Mouse (Mus musculus) forelimb bud, embryonic 11.5 days (tissue): ENCODE results near the gene Pnmal1.

Experiments used
- DNase-seq: peaks from one replicate; pipeline ENCODE4 v3.0.0-alpha.2; 2012; ENCODE audit warnings: low read depth, low spot score

The Pnmal1 gene

DNA sequence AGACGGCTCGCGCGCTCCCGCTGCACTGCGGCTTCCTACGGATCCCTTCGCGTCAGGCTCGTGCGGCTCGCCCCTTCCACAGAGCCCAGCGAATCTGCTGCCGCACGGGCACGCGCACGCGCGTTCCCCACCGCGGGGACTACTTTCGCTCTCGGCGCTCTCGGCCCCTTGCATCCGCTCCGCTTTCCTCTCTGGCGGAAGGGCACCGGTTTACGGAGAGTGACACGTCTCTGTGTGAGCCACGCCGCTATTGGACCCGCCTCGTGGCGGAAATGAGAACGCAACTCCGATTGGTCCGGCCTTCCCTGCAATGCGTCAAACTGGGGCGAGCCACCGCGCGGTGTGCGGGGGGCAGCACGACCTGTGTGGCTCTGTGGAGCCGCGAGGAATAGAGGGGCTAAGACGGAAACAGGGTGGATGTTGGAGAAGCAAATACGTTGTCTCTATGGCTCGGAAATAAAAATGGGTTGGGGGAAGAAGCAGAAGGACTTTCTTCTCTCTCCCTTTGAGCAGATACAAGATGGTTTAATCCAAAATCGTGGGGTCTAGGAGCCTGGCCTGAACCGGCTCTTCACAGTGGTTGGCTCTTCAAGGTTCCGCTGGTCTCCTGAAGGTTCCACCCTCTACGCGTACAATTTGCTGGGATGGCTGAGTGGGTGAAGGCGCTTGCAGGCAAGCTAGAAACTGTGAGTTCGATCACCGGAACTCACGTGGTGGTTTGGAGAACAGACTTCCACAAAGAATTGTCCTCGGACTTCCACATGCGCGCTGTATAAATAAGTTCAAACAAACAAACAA is 35.2 kb upstream of the Pnmal1 start, which contains the start of gene Calm3:
Calm3 (minus strand) TSS at position 78 of the 798 bp plus-strand sequence.
- peak; percentile 100 for DNase-seq

DNA sequence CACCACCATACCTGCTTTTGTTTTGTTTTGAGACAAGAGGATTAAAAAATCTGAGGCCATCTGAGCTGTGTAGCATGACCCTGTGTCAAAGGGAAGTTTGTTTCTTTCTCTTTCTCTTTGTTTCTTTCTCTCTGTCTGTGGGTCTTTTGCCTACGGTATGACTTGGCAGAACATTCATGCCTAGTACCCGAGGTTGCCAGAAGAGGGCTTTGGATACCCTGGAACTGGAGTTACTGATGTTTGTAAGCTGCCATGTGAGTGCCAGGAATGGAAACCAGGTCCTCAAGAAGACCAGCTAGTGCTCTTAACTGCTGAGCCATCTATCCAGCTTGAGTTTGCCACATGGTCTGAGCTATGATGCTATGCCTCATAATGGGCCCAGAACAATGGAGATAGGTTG is 31.1 kb upstream of the Pnmal1 start:
- DNase-seq: no peak

DNA sequence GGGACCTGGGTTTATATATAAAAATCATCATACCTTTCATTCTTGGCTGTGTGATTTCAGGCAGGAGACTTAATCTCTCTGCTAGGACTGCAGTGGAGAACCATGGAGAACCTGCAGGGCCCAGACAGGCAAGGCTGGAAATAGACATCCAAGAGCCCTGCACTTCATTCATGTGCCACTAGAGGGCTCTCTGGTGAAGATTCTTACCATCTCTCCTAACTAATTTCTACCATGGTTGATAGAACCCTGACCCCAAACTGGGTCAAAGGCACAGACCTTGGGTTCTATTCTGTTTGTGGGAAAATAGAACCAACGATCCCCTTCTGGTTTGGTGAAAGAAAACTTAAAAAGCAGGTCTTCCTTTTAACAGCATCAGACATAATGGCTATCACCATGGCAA is 28.6 kb upstream of the Pnmal1 start:
- peak; percentile 75 for DNase-seq

DNA sequence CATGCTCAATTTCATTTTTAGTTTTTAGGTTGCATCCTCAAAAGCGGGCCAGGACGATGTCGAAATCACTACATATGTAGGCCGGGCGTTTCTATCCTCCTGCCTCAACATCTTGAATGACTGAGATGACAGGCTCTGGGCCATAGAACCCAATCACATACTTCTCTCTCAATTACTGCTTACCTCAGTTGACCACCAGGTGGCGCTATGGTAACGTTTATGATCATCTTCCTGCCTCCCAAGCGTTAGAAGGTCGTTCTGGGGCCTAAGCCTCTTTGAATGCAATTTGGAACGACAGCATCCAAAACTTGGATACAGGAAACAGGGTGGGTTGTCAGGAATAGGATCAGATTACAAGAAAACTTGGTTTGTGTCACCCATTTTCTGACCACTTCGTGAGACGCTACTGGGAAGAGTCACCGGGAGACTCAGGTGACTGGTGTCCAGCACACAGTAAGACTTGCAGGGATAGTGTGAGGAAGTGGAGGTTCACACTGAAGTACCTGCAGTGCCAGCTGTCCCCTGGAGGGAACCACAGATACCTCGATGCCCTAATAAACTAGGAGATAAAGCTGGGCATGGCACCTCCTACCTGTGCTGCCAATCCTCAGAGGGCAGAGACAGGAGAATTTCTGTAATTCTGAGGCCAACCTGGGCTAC is 27.4 kb upstream of the Pnmal1 start:
- DNase-seq: peak; percentile 94

DNA sequence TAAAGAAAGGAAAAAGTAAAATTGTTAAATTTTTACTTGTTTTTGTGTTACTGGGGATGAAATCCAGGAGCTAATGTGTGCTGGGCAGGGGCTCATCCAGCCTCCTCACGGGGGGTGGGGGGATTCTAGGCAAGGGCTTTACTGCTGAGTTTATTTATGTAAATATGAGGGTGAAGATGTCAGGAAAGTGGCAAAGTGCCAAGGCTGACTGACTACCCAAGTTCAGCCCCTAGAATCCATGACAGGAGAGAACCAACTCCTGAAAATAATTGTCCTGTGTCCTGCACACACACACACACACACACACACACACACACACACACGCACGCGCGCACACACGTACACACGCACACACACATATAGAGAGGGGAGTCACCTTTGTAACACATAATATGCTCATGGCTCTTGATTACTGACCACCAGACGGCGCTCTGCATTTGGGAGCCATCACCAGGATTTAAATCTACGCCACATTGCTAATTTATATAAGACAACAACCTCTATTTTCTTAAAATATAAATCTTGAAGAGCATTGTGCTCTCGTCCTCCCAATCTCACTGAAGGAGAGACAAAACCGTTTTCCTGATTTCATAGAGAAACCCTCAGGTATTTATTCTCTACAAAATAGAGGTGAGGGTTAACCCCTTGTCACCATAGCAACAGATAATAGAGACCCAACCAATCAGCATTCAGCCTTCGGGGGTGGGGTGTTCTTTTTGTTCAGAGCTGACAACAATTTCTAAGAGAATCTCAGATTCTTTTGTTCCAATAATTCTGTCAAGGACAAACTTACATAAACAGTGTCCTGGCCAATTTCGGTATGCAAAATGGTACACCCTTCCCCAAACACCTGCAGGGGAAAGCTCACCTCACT is 26.5 kb upstream of the Pnmal1 start:
- DNase-seq: no peak

DNA sequence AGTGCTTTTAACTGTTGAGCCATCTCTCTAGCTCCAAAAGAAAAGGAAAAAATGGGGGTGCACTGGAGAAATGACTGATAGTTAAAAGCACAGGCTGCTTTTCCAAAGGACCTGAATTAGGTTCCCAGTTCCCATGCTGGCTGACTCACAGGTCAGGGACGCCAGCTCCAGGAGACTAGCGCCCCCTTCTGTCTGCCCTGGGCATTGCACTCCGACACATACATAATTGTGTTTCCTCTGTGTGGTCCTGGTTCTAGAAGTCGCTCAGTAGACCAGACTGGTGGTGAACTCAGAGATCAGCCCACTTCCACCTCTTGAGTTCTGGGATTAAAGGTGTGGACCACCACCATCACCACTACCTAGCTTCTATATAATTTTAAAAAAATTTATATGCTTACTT is 22.2 kb upstream of the Pnmal1 start:
- DNase-seq: no peak

DNA sequence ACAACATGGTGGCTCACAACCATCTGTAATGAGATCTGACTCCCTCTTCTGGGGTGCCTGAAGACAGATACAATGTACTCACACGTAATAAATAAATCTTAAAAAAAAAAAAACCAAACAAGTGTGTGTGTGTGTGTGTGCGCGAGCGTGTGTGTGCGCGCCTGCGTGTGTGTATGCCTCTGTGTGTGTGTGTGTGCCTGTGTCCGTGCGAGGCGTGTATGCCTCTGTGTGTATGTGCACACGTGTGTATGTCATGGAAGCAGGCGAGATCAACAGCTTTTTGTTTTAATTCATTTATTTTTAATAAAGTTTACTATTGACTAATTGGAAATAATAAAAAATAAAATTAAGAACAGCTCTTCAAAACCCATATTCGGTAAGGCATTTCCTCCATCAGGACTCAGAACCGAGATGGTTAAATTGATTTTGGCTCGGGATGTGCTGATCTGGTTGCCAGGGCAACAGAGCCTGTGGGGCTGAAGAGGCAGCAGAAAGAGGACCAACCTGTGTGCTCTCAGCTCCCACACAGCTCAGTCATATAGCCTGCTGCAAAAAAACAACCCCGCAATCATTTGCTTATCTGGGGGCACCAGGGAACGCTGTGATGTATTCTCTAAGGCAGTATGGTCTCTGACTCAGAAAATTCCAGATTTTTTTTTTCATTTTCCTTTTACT is 21.2 kb upstream of the Pnmal1 start:
- DNase-seq: no peak

DNA sequence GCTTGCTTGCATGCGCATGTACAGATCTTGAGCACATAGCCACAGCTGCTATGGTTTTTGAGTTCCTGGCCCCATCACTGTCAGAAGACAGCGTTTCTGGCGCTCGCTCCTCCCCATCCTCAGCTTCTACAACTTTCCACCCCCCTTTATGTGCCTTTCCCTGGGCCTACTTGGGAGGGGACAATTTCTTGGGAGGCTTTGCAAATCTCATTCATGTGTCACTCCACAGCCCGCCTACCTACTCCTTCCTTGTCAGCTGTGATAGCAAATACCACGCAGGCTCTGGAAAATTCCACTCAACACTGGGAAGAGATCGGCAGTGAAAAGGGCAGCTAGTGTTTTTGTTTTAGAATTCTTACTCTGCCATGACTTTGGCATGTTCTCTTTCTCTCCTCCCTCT is 19.2 kb upstream of the Pnmal1 start:
- DNase-seq: no peak

DNA sequence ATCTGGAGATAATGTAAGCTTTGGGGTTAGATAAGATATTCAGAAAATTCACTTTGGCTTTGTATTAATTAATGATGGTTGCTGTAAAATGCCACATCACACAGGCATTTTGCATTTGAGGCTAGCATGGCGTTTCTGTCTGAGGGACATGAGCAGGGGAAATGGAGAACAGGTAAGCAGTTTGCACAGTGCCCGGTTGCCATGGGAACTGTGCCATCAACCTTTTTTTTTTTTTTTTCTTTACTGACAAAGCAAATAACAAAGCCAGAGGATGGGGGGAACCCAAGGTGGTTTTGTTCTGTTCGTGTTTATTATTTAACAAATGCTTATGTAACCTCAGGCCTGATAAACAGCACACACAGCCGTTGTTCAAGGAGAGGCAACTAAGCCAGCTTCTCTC is 16.6 kb upstream of the Pnmal1 start:
- no peak for DNase-seq

DNA sequence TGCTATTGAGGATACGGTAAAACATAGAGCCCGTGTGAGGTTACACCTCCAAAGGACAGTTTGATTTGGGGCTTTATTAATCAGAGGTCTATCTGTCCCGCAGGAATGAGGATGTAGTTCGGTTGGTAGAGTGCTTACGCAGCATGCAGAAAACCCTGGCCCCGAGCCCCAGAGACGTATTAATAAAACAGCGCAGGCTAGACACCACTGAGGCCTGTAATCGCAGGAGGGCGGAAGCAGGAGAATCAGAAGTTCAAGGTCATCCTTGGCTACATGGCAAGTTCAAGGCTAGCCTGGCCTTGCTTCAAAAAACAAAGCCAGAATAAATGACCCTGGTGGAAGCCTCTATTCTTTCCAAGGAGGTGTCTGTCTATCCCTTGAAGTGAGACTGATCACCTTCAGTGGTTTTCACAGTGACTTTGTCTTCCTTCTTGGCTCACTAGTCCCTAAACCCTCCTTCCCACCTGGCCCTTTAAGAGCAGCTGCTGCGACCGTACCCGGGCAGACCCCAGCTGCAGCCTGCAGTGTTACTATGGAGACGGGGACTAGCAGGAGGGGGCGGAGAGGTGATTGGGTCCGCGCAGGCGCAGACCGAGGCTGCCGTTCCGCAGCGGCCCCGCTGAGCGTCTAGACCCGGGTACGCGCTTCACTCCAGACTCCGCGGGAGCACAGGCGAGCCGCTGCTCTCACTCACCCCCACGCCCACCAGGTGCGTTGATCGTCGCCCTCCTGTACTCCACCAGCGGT is 15.2 kb upstream of the Pnmal1 start, which contains the start of gene Pnmal2:
Pnmal2 (plus strand) TSS at position 622 of the 747 bp plus-strand sequence.
- peak; percentile 94 for DNase-seq

DNA sequence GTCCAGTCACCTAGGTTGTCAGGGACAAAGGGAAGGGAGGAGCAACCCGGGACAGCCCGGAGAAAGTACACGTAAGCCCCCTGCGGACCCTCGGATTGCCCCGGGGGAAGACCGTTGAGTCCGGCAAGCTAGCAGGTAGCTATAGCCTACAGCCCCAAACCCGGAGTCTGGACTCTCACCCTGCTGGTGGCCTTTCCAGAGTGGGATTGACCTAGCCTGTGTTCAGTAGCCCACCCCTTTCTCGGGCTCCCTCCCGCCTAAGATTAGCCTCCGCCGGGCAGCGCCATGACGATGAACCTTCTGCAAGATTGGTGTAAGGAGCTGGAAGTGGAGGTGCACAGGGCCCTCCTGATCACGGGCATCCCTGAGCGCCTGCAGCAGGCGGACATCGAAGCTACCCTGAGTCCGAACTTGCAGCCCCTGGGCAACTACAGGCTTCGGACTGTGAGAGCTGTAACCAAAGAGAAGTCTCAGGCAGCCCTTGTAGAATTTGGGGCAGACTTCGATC is 14.6 kb upstream of the Pnmal1 start:
- no peak for DNase-seq

DNA sequence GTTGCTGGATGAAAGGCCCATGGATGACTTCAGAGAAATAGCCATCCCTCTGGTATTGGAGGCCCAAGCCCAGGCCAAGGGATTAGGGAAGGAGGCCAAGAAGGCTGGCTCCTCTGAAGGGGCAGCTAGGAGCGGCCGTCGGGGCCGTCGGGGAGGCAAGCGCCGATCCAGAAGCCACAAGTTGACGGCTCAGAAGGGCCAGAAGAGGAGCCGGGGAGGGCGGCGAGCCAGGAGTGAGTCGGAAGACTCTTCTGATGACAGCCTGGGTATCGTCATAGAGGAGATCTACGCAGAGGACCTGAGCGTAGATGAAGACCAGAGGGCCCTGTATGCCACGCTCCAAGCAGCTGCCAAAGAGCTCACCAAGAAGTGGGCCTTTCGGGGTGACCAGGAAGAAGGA is 14.1 kb upstream of the Pnmal1 start:
- DNase-seq: no peak

DNA sequence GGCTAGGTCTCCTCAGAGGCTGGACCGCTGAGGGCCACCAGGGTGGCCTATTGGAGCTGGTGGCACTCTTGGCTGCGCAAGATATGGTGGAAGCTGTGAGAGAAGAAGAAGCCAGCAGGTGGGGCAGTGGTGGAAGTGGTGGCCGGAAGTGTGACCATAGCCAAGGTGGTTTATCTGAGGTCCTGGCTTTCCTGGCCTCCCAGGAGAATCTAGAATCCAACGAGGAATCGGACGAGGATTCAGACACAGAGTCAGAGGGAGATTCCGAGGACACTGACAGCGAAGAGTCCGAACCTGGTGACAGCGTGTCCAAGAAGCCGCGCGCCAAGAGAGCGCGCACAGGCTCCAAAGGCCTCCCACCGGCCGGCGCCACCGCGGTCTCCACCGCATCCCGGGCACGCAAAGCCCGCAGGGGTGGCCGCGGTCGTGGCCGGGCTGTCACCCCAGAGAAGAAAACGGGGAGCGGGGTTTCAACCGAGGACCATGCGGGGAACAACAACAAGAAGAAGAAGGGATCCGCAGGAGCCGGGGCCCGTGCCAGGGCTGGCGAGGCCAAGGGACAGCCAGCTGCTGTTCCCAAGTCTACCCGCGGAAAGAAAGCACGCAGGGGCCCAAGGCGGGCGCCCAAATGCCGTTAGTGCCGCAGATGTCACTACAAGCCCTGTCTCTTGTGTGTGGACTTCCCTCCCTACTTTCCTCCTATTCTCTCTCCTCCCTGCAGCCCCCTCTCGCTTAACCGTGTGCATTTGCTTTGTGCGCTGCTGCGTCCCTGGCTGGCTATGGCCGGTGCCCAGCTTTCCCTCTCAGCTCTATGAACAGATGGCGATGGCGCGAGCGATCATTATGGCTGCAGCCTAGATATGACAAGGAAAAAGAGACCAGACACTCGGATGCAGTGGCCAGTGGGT is 12.8 kb upstream of the Pnmal1 start:
- no peak for DNase-seq

DNA sequence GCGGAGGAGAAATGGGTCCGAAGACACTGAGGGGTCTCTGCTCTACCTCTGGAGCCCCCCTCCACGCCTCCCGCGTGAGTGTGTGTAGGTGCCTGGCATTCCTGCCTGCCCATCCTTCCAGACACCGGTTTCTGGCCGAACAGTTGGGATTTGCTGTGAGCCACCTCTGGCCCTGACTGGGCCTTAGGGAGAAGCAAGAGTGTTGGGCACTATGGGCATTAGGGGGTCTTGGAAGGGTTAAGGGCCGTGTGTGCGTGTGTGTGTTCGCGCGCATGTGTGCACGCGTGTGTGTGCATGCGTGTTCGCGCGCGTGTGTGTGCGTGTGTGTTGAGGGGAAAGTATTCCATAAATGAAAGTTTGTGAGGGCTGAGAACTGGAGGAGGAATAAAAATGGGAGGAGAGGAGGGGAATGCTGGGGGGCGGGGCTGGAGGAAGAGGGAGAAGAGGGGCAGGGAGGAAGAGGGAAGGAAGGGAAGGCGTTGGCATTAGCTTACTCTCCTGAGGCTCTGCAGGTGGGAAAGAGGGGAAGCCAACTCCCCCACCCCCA is 12.1 kb upstream of the Pnmal1 start:
- DNase-seq: no peak

DNA sequence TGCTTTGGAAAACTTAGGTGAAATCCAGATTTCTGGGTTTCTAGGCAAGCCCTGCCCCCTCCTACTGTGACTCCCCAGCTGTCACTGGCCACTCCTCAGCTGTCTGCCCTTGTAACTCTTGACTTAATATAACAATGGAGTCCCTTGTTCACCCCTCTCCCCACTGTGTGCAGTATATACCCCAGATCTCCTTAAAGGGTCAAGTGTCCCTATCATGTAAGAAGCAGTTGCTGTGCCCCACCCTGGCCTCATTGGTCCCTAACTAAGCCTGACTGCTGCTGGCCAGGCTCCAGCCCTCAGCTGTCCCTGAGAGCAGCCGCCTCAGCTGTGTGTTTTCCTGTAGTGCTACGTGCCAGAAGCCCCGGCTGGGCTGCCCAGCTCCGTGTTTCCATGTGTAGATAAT is 11.5 kb upstream of the Pnmal1 start:
- no peak for DNase-seq

DNA sequence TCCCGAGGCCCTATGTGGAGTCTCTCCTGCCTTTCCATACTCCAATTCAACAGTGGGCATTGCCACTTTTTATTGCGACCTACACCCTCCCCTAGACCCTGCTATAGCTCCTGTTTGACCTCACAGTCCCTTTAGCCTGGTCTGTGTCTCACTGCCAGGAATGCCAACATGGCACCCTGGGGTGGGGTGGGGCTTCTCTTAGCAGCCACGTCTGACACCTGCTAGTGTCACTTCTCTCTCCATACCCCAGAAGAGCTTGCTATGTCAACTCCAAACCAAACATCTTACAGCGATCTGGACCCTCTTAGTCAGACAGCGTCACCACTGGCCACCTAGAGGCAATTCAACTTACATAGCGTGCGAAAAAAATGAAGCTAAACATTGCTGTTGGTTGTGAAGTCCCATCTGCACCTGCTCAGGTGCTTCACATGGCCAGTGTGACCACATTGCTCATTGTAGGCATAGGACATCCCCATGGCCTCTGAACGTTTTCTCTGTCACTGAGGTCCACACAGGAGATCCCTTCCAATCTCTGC is 10.5 kb upstream of the Pnmal1 start:
- DNase-seq: no peak

DNA sequence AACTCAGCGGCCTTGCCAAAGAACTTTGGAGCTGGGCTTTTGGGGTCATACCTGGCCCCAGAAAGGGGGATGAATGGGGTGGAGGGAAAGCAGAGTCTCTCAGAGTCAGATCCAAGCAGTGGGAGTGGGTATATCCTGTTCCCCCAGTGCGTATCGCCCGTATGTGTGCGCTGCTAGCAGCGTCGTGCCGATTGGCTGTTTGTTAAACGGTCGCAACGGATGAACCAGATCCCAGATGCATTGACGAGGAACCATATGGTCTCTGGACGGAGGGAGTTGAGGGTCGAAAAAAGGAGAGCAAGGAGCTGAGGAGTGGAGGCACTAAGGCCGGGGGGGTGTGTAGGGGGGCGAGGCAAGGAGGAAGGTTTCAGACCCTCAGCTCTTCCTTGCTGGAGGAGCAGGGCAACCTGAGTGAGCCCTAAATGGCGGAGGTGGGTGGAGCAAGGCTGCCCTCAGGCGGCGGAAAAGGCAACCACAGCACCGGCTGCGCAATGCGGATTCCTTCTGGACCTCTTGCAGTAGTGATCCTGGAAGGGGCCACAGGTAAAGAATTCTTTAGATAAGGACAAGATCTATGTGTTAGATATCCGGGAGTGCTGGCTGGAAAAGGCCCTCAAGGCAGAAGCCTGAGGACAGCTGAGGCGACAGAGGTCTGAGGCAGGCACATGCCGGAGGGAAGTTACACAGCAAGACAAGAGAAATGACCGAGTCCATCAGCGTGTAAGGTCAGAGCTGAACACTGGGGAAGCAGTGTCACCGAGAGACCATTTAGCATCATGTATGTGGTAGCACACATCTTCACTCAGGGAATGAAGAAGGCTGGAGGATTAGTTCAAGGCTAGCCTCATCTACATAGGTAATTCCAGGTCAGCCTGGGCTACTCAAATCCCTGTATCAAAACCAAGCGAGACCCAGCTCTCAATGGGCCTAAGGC is 9.3 kb upstream of the Pnmal1 start:
- DNase-seq: peak; percentile 78
